Mouse (Mus musculus) spleen, adult 2 months (tissue): Measurements from ENCODE around the gene Kcnj15.

ENCODE experiments used
- CTCF ChIP-seq: fragments of 200-500 bp; IDR thresholded peaks from 2 replicates; pipeline ENCODE4 v1.5.1; 2011; ENCODE audit warnings: mild to moderate bottlenecking, inconsistent platforms; ENCODE audit not compliant: insufficient read depth, insufficient read length, insufficient replicate concordance; ENCODE audit errors: extremely low read depth
- POLR2A ChIP-seq: fragments of 200-500 bp; IDR thresholded peaks from 2 replicates; pipeline ENCODE4 v1.6.1; 2011; ENCODE audit warnings: low read depth, low read length, inconsistent platforms

DNA sequence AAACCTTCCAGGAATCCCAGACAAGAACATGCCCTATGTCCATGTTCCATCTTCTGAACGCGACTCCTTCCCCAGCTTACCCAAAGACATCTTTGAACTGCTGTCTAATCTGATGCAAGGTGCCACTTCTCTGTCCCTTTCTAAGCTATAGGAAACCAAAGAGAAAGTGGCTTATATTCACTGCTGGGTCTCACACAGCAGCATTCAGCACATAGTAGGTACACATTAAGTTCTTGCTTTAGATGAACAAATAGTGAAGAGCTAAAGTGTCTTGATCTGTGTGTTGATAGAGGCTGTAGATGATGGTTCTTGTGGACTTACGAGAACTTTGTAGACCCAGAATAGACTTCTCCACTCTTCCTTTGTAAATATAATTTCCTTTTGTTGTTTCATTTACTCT is 23.0 kb downstream of the Kcnj15 start:
- TF ChIP-seq POLR2A (no peak), CTCF (no peak)
